ENCODE assay signal across 8 mouse cellular contexts in genomic region chr2:16914633-16915032, GRCm38 (mm10).
DNase-seq lines count a peak whose midpoint lies in the region; ATAC-seq and TF ChIP-seq lines count a peak whose summit lies in the region.

No protein-coding gene starts in this region.

- no peaks in the 10 kb centered on the region for H3K9me3 ChIP-seq in embryonic facial prominence, embryonic 14.5 days (ENCODE audit: control insufficient read depth, low read length)

- H3K36me3 ChIP-seq in kidney, adult 2 months (ENCODE audit: control insufficient read depth, insufficient read depth, low read length) = no peaks in the 10 kb centered on the region
- no peaks in the 10 kb centered on the region for H3K36me3 ChIP-seq in embryonic facial prominence, embryonic 14.5 days (ENCODE audit: control insufficient read depth, insufficient read depth, low read length)

- no peak overlapping the region for H3K9ac ChIP-seq in embryonic facial prominence, embryonic 14.5 days (ENCODE audit: low read depth, low read length)

- DNase-seq in kidney, adult 2 months = peak; percentile 51
- DNase-seq in kidney, postnatal 4 days = no peak
- peak; percentile 66 for DNase-seq in R1 (ENCODE audit: low read depth, low spot score)
- DNase-seq in embryonic facial prominence, embryonic 14.5 days (ENCODE audit: low spot score) = peak; percentile 14
- no peak for DNase-seq in left cerebral cortex, postnatal 14 days (ENCODE audit: low spot score in 2 of 2)
- no peak for DNase-seq in frontal cortex, postnatal 10 days (ENCODE audit: low spot score in 2 of 2)
- DNase-seq in frontal cortex, postnatal 25 days (ENCODE audit: low spot score in 2 of 2) = no peak

- intact Hi-C loops in left cerebral cortex, postnatal 14 days (cut with DNase I) = loop anchor here (10.0 kb wide), 1 partner anchor 560 kb away; the partner anchor contains the start of gene Plxdc2

- no peaks in the 10 kb centered on the region for H3K4me1 ChIP-seq in kidney, adult 2 months (ENCODE audit: control insufficient read depth, insufficient read depth, low read length)
- H3K4me1 ChIP-seq in embryonic facial prominence, embryonic 14.5 days (ENCODE audit: control insufficient read depth, insufficient read depth, low read length) = no peaks in the 10 kb centered on the region

- H3K4me2 ChIP-seq in embryonic facial prominence, embryonic 14.5 days (ENCODE audit: low read depth, low read length) = no peak overlapping the region

- no peak; the same call in 1 of the 2 replicates for TF ChIP-seq CTCF in kidney, adult 2 months (conservative IDR thresholded peaks at IDR 0.05; ENCODE audit: insufficient read depth, insufficient read length, low read depth, low read length)

- 28% methylated on average over 2 of the region's 2 CpGs for WGBS in kidney, adult 2 months
- 20% methylated on average over 2 of the region's 2 CpGs for WGBS in embryonic facial prominence, embryonic 14.5 days

- TF ChIP-seq POLR2A in kidney, adult 2 months (IDR thresholded peaks at IDR 0.05; ENCODE audit: low read depth, low read length) = no peak

- no peak overlapping the region for H3K27ac ChIP-seq in kidney, adult 2 months (ENCODE audit: insufficient read depth, low read depth, low read length)
- no peak overlapping the region for H3K27ac ChIP-seq in embryonic facial prominence, embryonic 14.5 days (replicated peaks; ENCODE audit: low read depth, low read length)

- no peak overlapping the region for H3K4me3 ChIP-seq in kidney, adult 2 months (ENCODE audit: insufficient read depth, low read depth, low read length)
- H3K4me3 ChIP-seq in embryonic facial prominence, embryonic 14.5 days (ENCODE audit: low read depth, low read length) = no peak overlapping the region

- no peaks in the 10 kb centered on the region for H3K27me3 ChIP-seq in kidney, adult 2 months (replicated peaks; ENCODE audit: control insufficient read depth, insufficient read depth, low read length)
- H3K27me3 ChIP-seq in embryonic facial prominence, embryonic 14.5 days (replicated peaks; ENCODE audit: control insufficient read depth, insufficient read depth, low read length) = no peaks in the 10 kb centered on the region

- peak; percentile 75 for ATAC-seq in CD4-positive, CD25-positive, alpha-beta regulatory T cell, adult 4 months
- peak; percentile 55; the same call in 1 of the 2 replicates for ATAC-seq in embryonic facial prominence, embryonic 14.5 days (ENCODE audit: low read depth)

Comparison
In these comparisons a context has a peak if more than half of its experiments do, and no peak if none do; other contexts are left out.
1. DNase-seq: peak in kidney, adult 2 months (single experiment), R1 (single experiment) and embryonic facial prominence, embryonic 14.5 days (single experiment); none in kidney, postnatal 4 days (0 of 2), left cerebral cortex, postnatal 14 days (0 of 2), frontal cortex, postnatal 10 days (0 of 2) and frontal cortex, postnatal 25 days (0 of 2).